ENCODE assay signal across 8 mouse cellular contexts in the genomic region with DNA sequence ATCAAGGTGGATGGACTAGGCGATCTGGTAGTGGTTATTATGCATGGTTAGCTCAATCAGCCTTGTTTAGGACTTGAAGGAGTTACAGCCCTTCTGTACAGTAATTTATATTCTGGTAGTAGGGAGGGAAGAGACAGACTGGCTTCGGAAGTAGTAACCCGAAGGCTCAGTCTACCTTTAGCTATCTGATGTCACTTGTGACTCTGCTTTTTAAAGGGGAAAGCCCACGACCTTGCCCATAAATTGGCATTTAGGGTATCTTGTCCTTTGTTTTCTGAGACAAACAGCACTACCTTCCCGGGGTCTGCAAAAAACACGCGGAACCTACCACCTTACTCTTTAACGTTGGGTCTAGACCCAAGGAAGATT. TPM values are rescaled to one million over a fixed set of nuclear protein-coding genes. Genes with fewer than 3 reads are reported as not detected.
A peak's percentile ranks its signal among the peaks of the same experiment; 100 is the strongest.
DNase-seq lines count a peak whose midpoint lies in the region; ATAC-seq and TF ChIP-seq lines count a peak whose summit lies in the region.
"Had no signal": no experiment of that assay in that cellular context is flagged by ENCODE, and none has a peak within 500 bp of the region (broad histone marks: within the 10 kb centered on the region; RNA-seq: fewer than 3 reads in every experiment).

No protein-coding gene starts in this region.

- H3K27me3 ChIP-seq in thymus, adult 2 months (ENCODE audit: control insufficient read depth, insufficient read depth, low read length): no peaks in the 10 kb centered on the region
- peaks cover 3% of the 10 kb centered on the region for H3K27me3 ChIP-seq in forebrain, embryonic 13.5 days
- H3K27me3 ChIP-seq in liver, embryonic 15.5 days: no peaks in the 10 kb centered on the region

- H3K36me3 ChIP-seq in thymus, adult 2 months (ENCODE audit: control insufficient read depth, insufficient read depth, low read length): no peaks in the 10 kb centered on the region
- peaks cover 24% of the 10 kb centered on the region for H3K36me3 ChIP-seq in forebrain, embryonic 13.5 days (ENCODE audit: poor library complexity, severe bottlenecking)
- peaks cover 26% of the 10 kb centered on the region for H3K36me3 ChIP-seq in liver, embryonic 15.5 days (replicated peaks)

- H3K27ac ChIP-seq in thymus, adult 2 months (ENCODE audit: control insufficient read depth, insufficient read depth, low read length): peak overlapping the region; percentile 59
- H3K27ac ChIP-seq in forebrain, embryonic 13.5 days: peak overlapping the region; percentile 89; the same call in 1 of the 2 replicates
- peak overlapping the region; percentile 92 for H3K27ac ChIP-seq in liver, embryonic 15.5 days (replicated peaks)

- 3% methylated on average over 8 of the region's 8 CpGs for WGBS in thymus, adult 2 months
- 3% methylated on average over 8 of the region's 8 CpGs for WGBS in forebrain, embryonic 13.5 days
- 3% methylated on average over 8 of the region's 8 CpGs for WGBS in liver, embryonic 15.5 days (ENCODE audit: insufficient replicate concordance)

- peak overlapping the region; percentile 89 for H3K9ac ChIP-seq in forebrain, embryonic 13.5 days
- peak overlapping the region; percentile 85 for H3K9ac ChIP-seq in liver, embryonic 15.5 days

- H3K4me3 ChIP-seq in thymus, adult 2 months (ENCODE audit: control insufficient read depth, insufficient read depth, low read length): peak overlapping the region; percentile 77
- peak overlapping the region; percentile 80 for H3K4me3 ChIP-seq in forebrain, embryonic 13.5 days
- H3K4me3 ChIP-seq in liver, embryonic 15.5 days (replicated peaks): peak overlapping the region; percentile 93

- TF ChIP-seq CTCF in thymus, adult 2 months (IDR thresholded peaks at IDR 0.05; ENCODE audit: borderline replicate concordance, control insufficient read depth, extremely low read depth, insufficient read depth, low read length, poor library complexity): no peak

- no peak for TF ChIP-seq POLR2A in thymus, adult 2 months (IDR thresholded peaks at IDR 0.05; ENCODE audit: control insufficient read depth, extremely low read depth, insufficient read depth, low read length, poor library complexity)

- H3K4me2 ChIP-seq in forebrain, embryonic 13.5 days: peak overlapping the region; percentile 79
- H3K4me2 ChIP-seq in liver, embryonic 15.5 days: peak overlapping the region; percentile 94

- H3K4me1 ChIP-seq in thymus, adult 2 months (replicated peaks; ENCODE audit: control insufficient read depth, insufficient read depth, low read length): peaks cover 14% of the 10 kb centered on the region
- peaks cover 30% of the 10 kb centered on the region for H3K4me1 ChIP-seq in forebrain, embryonic 13.5 days
- peaks cover 43% of the 10 kb centered on the region for H3K4me1 ChIP-seq in liver, embryonic 15.5 days (replicated peaks)

- no peaks in the 10 kb centered on the region for H3K9me3 ChIP-seq in forebrain, embryonic 13.5 days (replicated peaks)
- no peaks in the 10 kb centered on the region for H3K9me3 ChIP-seq in liver, embryonic 15.5 days (replicated peaks)

- DNase-seq in thymus, adult 2 months: no peak
- DNase-seq in thymus, postnatal 14 days: no peak
- no peak for DNase-seq in ovary, postnatal 36 days (ENCODE audit: low spot score)
- no peak for DNase-seq in ovary, postnatal 10 days (ENCODE audit: low spot score)

- no peak for ATAC-seq in forebrain, embryonic 13.5 days
- no peak for ATAC-seq in liver, embryonic 15.5 days (ENCODE audit: insufficient read depth)
- ATAC-seq in megakaryocyte progenitor cell, adult 5-6 weeks (replicated peaks; ENCODE audit: poor library complexity): no peak

RNA-seq across cellular contexts. Expression of a gene that starts 0.7 kb away (rescaled TPM):
- polyA plus RNA-seq in thymus, adult 2 months (2012; rRNA removed): 193 and 212 TPM in 2 replicates
- 82.8 and 97.0 TPM in 2 replicates for polyA plus RNA-seq in forebrain, embryonic 13.5 days (2015; fragmentation: Nextera tagmentation; extraction: Ambion mirVana)
- 42.4 and 51.5 TPM in 2 replicates for polyA plus RNA-seq in liver, embryonic 15.5 days (2015; fragmentation: Nextera tagmentation; extraction: Ambion mirVana)
- total RNA-seq in megakaryocyte progenitor cell, adult 5-6 weeks (2015): 19.5 and 20.9 TPM in 2 replicates
- total RNA-seq in megakaryocyte progenitor cell, adult 5-6 weeks (2017): 23.2 and 30.1 TPM in 2 replicates

RNA-seq across cellular contexts. Expression of a gene that starts 1.0 kb away (rescaled TPM):
- polyA plus RNA-seq in thymus, adult 2 months (2012; rRNA removed): 29.1 and 30.8 TPM in 2 replicates
- 3.8 and 5.4 TPM in 2 replicates for polyA plus RNA-seq in forebrain, embryonic 13.5 days (2015; fragmentation: Nextera tagmentation; extraction: Ambion mirVana)
- polyA plus RNA-seq in liver, embryonic 15.5 days (2015; fragmentation: Nextera tagmentation; extraction: Ambion mirVana): 15.3 and 17.0 TPM in 2 replicates
- total RNA-seq in megakaryocyte progenitor cell, adult 5-6 weeks (2015): 33.4 and 34.6 TPM in 2 replicates
- 21.2 and 23.1 TPM in 2 replicates for total RNA-seq in megakaryocyte progenitor cell, adult 5-6 weeks (2017)

RNA-seq across cellular contexts. Expression of a gene that starts 17.0 kb away (rescaled TPM):
- 3.3 and 5.3 TPM in 2 replicates for polyA plus RNA-seq in thymus, adult 2 months (2012; rRNA removed)
- polyA plus RNA-seq in forebrain, embryonic 13.5 days (2015; fragmentation: Nextera tagmentation; extraction: Ambion mirVana): 5.7 and 6.2 TPM in 2 replicates
- 3.7 and 3.8 TPM in 2 replicates for polyA plus RNA-seq in liver, embryonic 15.5 days (2015; fragmentation: Nextera tagmentation; extraction: Ambion mirVana)
- 3.6 and 3.8 TPM in 2 replicates for total RNA-seq in megakaryocyte progenitor cell, adult 5-6 weeks (2015)
- 2.2 and 5.2 TPM in 2 replicates for total RNA-seq in megakaryocyte progenitor cell, adult 5-6 weeks (2017)

RNA-seq across cellular contexts. Expression of a gene that starts 18.0 kb away (rescaled TPM):
- 24.5 and 25.3 TPM in 2 replicates for polyA plus RNA-seq in thymus, adult 2 months (2012; rRNA removed)
- 12.9 and 13.0 TPM in 2 replicates for polyA plus RNA-seq in forebrain, embryonic 13.5 days (2015; fragmentation: Nextera tagmentation; extraction: Ambion mirVana)
- polyA plus RNA-seq in liver, embryonic 15.5 days (2015; fragmentation: Nextera tagmentation; extraction: Ambion mirVana): 4.8 and 5.6 TPM in 2 replicates
- total RNA-seq in megakaryocyte progenitor cell, adult 5-6 weeks (2015): 14.5 and 16.9 TPM in 2 replicates
- 29.1 and 32.2 TPM in 2 replicates for total RNA-seq in megakaryocyte progenitor cell, adult 5-6 weeks (2017)

RNA-seq across cellular contexts. Expression of a gene that starts 25.2 kb away (rescaled TPM):
- 0.16 and 0.17 TPM in 2 replicates for polyA plus RNA-seq in thymus, adult 2 months (2012; rRNA removed)
- not detected in 2 replicates for polyA plus RNA-seq in forebrain, embryonic 13.5 days (2015; fragmentation: Nextera tagmentation; extraction: Ambion mirVana)
- 0.07 TPM in 1 of 2 replicates, not detected in the other for polyA plus RNA-seq in liver, embryonic 15.5 days (2015; fragmentation: Nextera tagmentation; extraction: Ambion mirVana)
- not detected in 2 replicates for total RNA-seq in megakaryocyte progenitor cell, adult 5-6 weeks (2015)
- total RNA-seq in megakaryocyte progenitor cell, adult 5-6 weeks (2017): not detected in 2 replicates
- total RNA-seq: neutrophil, adult 5-6 weeks had no signal
